Mouse (Mus musculus) bone marrow macrophage, adult 2 months (primary cell): Measurements from ENCODE around the gene Magi2. TPM values are rescaled to one million over a fixed set of nuclear protein-coding genes. Genes with fewer than 3 reads are reported as not detected.

ENCODE experiments used
- H3K27ac ChIP-seq: 2 replicates; pipeline ENCODE4 v1.5.1; 2012; ENCODE audit warnings: low read depth, low read length; ENCODE audit not compliant: insufficient read depth
- H3K4me1 ChIP-seq: 2 replicates; pipeline ENCODE4 v1.6.1; 2012; ENCODE audit warnings: low read length; ENCODE audit not compliant: control insufficient read depth, insufficient read depth
- H3K4me3 ChIP-seq: 2 replicates; pipeline ENCODE4 v1.5.1; 2012; ENCODE audit warnings: mild to moderate bottlenecking, low read length, moderate library complexity; ENCODE audit not compliant: insufficient read depth
- CTCF ChIP-seq: IDR thresholded peaks from 2 replicates; pipeline ENCODE4 v1.5.1; 2012; ENCODE audit warnings: low read depth, mild to moderate bottlenecking, low read length, moderate library complexity
- POLR2A ChIP-seq: IDR thresholded peaks from 2 replicates; pipeline ENCODE4 v1.6.1; 2012; ENCODE audit warnings: mild to moderate bottlenecking, low read depth, low read length, borderline replicate concordance
- polyA plus RNA-seq: library from polyadenylated mRNA; stranded (reverse); fragments of >200 nt; gene quantifications from 2 replicates; pipeline ENCODE4 v1.2.4, GENCODE M21; 2012; ENCODE audit not compliant: missing spikeins, insufficient read depth, insufficient read length

Gene Magi2
- polyA plus RNA-seq, 1 experiment, result 0.46 TPM

- Histone ChIP-seq H3K4me1 (no peaks in the 10 kb centered on the region), H3K4me3 (no peak overlapping the region), H3K27ac (no peak overlapping the region)
- TF ChIP-seq CTCF (no peak), POLR2A (no peak)
Measured at GRCm38 (mm10) chr5:20303056-20303965, 1076.5 kb downstream of the Magi2 start.

- Histone ChIP-seq H3K4me3 (no peak overlapping the region), H3K27ac (no peak overlapping the region), H3K4me1 (no peaks in the 10 kb centered on the region)
- TF ChIP-seq CTCF (no peak), POLR2A (no peak)
Measured at GRCm38 (mm10) chr5:20320970-20321369, 1094.1 kb downstream of the Magi2 start.

- no peak overlapping the region for H3K27ac ChIP-seq
- no peak overlapping the region for H3K4me3 ChIP-seq
- H3K4me1 ChIP-seq, result no peaks in the 10 kb centered on the region
- no peak for TF ChIP-seq CTCF
- TF ChIP-seq POLR2A, result no peak
Measured at GRCm38 (mm10) chr5:20325290-20325689, 1098.5 kb downstream of the Magi2 start.

GRCm38 (mm10) chr5:20328901-20329300 is 1102.1 kb downstream of the Magi2 start:
- TF ChIP-seq POLR2A (no peak), CTCF (no peak)
- H3K4me1 ChIP-seq, result no peaks in the 10 kb centered on the region
- no peak overlapping the region for H3K27ac ChIP-seq

GRCm38 (mm10) chr5:20330025-20330424 is 1103.2 kb downstream of the Magi2 start:
- Histone ChIP-seq H3K4me3 (no peak overlapping the region), H3K4me1 (no peaks in the 10 kb centered on the region), H3K27ac (no peak overlapping the region)
- no peak for TF ChIP-seq POLR2A
- no peak for TF ChIP-seq CTCF

More at GRCm38 (mm10) chr5:20328901-20329300, 1102.1 kb downstream of the Magi2 start:
- no peak overlapping the region for H3K4me3 ChIP-seq

GRCm38 (mm10) chr5:20332574-20332973 is 1105.7 kb downstream of the Magi2 start:
- Histone ChIP-seq H3K4me1 (no peaks in the 10 kb centered on the region), H3K4me3 (no peak overlapping the region), H3K27ac (no peak overlapping the region)
- TF ChIP-seq CTCF (no peak), POLR2A (no peak)

- Histone ChIP-seq H3K27ac (no peak overlapping the region), H3K4me1 (no peaks in the 10 kb centered on the region), H3K4me3 (no peak overlapping the region)
- TF ChIP-seq CTCF (no peak), POLR2A (no peak)
Measured at GRCm38 (mm10) chr5:20334549-20334948, 1107.7 kb downstream of the Magi2 start.

GRCm38 (mm10) chr5:20352941-20353340 is 1126.1 kb downstream of the Magi2 start:
- H3K27ac ChIP-seq, result no peak overlapping the region
- H3K4me1 ChIP-seq, result no peaks in the 10 kb centered on the region
- no peak overlapping the region for H3K4me3 ChIP-seq
- no peak for TF ChIP-seq CTCF
- no peak for TF ChIP-seq POLR2A

GRCm38 (mm10) chr5:20358437-20358836 is 1131.6 kb downstream of the Magi2 start:
- no peak overlapping the region for H3K27ac ChIP-seq
- H3K4me3 ChIP-seq, result no peak overlapping the region
- no peaks in the 10 kb centered on the region for H3K4me1 ChIP-seq
- TF ChIP-seq CTCF (no peak), POLR2A (no peak)

- TF ChIP-seq CTCF, result no peak
- no peak for TF ChIP-seq POLR2A
- Histone ChIP-seq H3K27ac (no peak overlapping the region), H3K4me3 (no peak overlapping the region), H3K4me1 (no peaks in the 10 kb centered on the region)
Measured at GRCm38 (mm10) chr5:20359021-20359420, 1132.2 kb downstream of the Magi2 start.

- TF ChIP-seq CTCF (no peak), POLR2A (no peak)
- H3K4me3 ChIP-seq, result no peak overlapping the region
- no peak overlapping the region for H3K27ac ChIP-seq
- H3K4me1 ChIP-seq, result no peaks in the 10 kb centered on the region
Measured at GRCm38 (mm10) chr5:20362154-20362553, 1135.3 kb downstream of the Magi2 start.
